Mouse (Mus musculus) gastrocnemius, postnatal 36 days (tissue): ENCODE data around the gene Apoa1. TPM values are rescaled to one million over a fixed set of nuclear protein-coding genes. Genes with fewer than 3 reads are reported as not detected.

Source experiments
- DNase-seq, 2 experiments: peaks; one replicate each; pipeline ENCODE4 v3.0.0; 2022
- intact Hi-C: fragments of 180-260 bp; cut with DNase I; formaldehyde crosslinking; loops from one replicate; pipeline ENCODE4 v1.15.1; 2025
- total RNA-seq, 2 experiments: library from RNA; stranded (reverse); gene quantifications; 2 replicates each; pipeline ENCODE4 v1.2.3; 2021

Gene Apoa1
- total RNA-seq, 2 experiments from 2014 or later: 0.69 TPM; not detected in 1

GRCm38 (mm10) chr9:46214946-46215337 lies 13.4 kb upstream of the Apoa1 start:
- DNase-seq: no peak
- intact Hi-C loops: no loop called here

- intact Hi-C loops: no loop called here
- DNase-seq: no peak
Measured at GRCm38 (mm10) chr9:46215338-46216322, 12.8 kb upstream of the Apoa1 start.

GRCm38 (mm10) chr9:46216744-46217470 lies 11.5 kb upstream of the Apoa1 start:
- DNase-seq: no peak
- intact Hi-C loops: no loop called here

GRCm38 (mm10) chr9:46218176-46218575 lies 10.2 kb upstream of the Apoa1 start:
- intact Hi-C loops: no loop called here
- DNase-seq: no peak

- intact Hi-C loops: no loop called here
- no peak for DNase-seq
Measured at GRCm38 (mm10) chr9:46223090-46223489, 5.3 kb upstream of the Apoa1 start.

GRCm38 (mm10) chr9:46224101-46224500 lies 4.3 kb upstream of the Apoa1 start:
- intact Hi-C loops: no loop called here
- no peak for DNase-seq

- no peak for DNase-seq
- intact Hi-C loops: no loop called here
Measured at GRCm38 (mm10) chr9:46224945-46225660, 3.3 kb upstream of the Apoa1 start.

- intact Hi-C loops: no loop called here
- DNase-seq: no peak
Measured at GRCm38 (mm10) chr9:46227064-46227614, 1.2 kb upstream of the Apoa1 start.

GRCm38 (mm10) chr9:46229573-46230449 lies 1.4 kb downstream of the Apoa1 start:
- peak; percentile 60 to 71 for DNase-seq
- intact Hi-C loops: loop anchor here (2.0 kb wide), 1 partner anchor 17 kb away; no protein-coding TSS in a partner anchor

GRCm38 (mm10) chr9:46230450-46230975 lies 2.1 kb downstream of the Apoa1 start:
- no peak for DNase-seq
- intact Hi-C loops: loop anchor here (2.0 kb wide), 1 partner anchor 16 kb away; no protein-coding TSS in a partner anchor

- intact Hi-C loops: no loop called here
- no peak for DNase-seq
Measured at GRCm38 (mm10) chr9:46235196-46235595, 6.8 kb downstream of the Apoa1 start.

- no peak for DNase-seq
- intact Hi-C loops: no loop called here
Measured at GRCm38 (mm10) chr9:46235596-46235648, 7.0 kb downstream of the Apoa1 start, which contains the start of gene Apoc3. Gene Apoc3 (minus strand): TSS chr9:46235636.

- intact Hi-C loops: no loop called here
- DNase-seq: no peak
Measured at GRCm38 (mm10) chr9:46235649-46236048, 7.3 kb downstream of the Apoa1 start.

GRCm38 (mm10) chr9:46238850-46239249 lies 10.5 kb downstream of the Apoa1 start:
- intact Hi-C loops: no loop called here
- no peak for DNase-seq

- intact Hi-C loops: no loop called here
- DNase-seq: no peak
Measured at GRCm38 (mm10) chr9:46240526-46241153, 12.3 kb downstream of the Apoa1 start, which contains the start of gene Apoa4. Gene Apoa4 (plus strand): TSS chr9:46240696.

GRCm38 (mm10) chr9:46241818-46242217 lies 13.4 kb downstream of the Apoa1 start:
- intact Hi-C loops: no loop called here
- no peak for DNase-seq

GRCm38 (mm10) chr9:46243122-46243521 lies 14.7 kb downstream of the Apoa1 start:
- intact Hi-C loops: no loop called here
- DNase-seq: no peak

GRCm38 (mm10) chr9:46243584-46243983 lies 15.2 kb downstream of the Apoa1 start:
- DNase-seq: no peak
- intact Hi-C loops: no loop called here

GRCm38 (mm10) chr9:46246752-46247324 lies 18.5 kb downstream of the Apoa1 start:
- peak in 1 of 2 experiments; percentile 38 for DNase-seq
- intact Hi-C loops: loop anchor here (1.0 to 2.0 kb wide), 2 partner anchors 16 to 244 kb away; no protein-coding TSS in a partner anchor
